Mouse (Mus musculus): ENCODE results near the gene Ifi27l2a.
A peak's percentile ranks its signal among the peaks of the same experiment; 100 is the strongest.

Ifi27l2a gene

GRCm38 (mm10) chr12:103425729-103426470 is 17.6 kb downstream of the Ifi27l2a start, which contains the start of gene Ddx24:
Ddx24 (minus strand) TSS chr12:103425830.
- peak; percentile 96 to 99 for DNase-seq

- DNase-seq = peak in 1 of 2 experiments; percentile 16
Observed at GRCm38 (mm10) chr12:103425016-103425728, 18.3 kb downstream of the Ifi27l2a start.

- peak; percentile 54 to 63 for DNase-seq
Observed at GRCm38 (mm10) chr12:103408144-103408543, 35.3 kb downstream of the Ifi27l2a start.

DNA sequence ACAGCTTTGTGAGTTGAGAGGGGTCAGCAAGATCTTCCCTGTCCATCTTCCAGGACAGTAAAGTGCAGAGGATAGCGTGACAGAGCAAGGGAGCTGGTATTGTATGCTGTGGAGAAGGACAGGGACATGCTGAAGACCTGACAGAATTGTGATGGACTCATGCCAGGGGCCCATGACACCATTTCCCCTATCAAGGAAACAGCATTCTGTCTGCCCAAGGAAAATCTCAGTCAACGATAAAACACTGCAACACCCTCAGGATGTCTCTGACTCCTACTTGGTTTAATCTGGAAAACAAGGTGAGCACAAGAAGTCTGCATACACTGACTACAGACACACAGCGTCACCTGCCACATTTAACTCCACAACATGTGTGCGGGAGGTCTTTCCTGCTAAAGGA is 35.8 kb downstream of the Ifi27l2a start, which contains the start of gene 9330161L09Rik:
TSS of gene 9330161L09Rik (minus strand) at position 101 of the 400 bp plus-strand sequence.
- DNase-seq = no peak

- no peak for DNase-seq
Observed at GRCm38 (mm10) chr12:103404131-103404530, 39.3 kb downstream of the Ifi27l2a start.

DNA sequence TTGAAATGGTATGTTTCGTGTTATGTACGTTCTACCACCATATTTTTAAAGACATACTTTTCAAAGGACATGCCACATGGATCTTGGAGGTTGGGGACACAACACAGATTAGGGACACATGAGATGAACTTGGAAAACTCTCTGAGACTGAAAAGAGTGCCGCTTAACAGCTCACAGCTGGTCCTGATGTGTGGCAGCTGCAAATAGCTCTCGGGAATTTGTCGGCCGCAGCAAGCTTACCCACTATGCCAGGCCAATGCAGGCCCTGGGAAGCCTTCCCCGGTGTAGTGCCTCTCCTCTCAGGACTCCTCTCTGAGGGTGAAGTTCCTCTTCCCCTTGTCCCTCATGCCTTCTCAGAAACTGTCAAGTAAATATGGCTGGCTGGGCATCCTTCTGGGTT is 46.7 kb downstream of the Ifi27l2a start:
- no peak for DNase-seq

DNA sequence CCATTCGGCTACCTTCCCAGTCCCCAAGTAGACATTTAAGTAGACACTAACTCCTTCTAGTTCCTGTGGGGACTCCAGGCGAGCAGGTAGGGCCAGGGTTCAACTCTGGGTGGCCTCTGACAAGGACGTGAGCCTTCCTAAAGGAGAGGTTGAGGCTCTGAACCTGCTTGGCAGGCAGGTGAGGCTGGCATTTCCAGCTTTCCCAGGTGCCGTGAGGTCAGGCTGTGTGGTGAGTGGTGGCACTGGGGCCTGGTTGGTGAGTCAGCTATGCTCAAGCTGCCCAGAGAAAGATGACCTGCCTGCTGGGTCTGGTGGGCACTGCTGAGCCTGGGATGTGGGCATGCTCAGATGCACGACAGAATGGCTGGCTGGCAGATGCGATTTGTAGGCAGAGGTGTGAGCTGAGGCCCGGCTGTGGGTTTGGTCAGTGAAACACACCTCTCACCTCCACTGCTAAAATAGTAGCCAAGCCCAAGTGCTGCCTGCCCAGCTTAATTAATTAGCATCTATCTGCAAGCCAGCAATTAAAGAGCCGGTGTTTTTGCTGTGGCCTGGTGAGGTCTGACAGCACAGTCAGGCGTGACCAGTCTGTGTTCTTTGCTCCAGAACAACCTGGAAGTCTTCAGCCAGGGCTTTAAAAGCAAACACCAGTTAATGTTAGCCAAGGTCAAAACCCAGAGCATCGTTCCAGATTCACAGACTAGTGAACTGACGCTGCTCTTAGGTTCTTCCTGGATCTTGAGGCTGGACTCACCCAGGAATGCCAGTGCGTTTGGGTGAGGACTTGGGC is 47.8 kb downstream of the Ifi27l2a start:
- no peak for DNase-seq

- no peak for DNase-seq
Observed at GRCm38 (mm10) chr12:103393528-103393927, 50.0 kb downstream of the Ifi27l2a start.

All from cerebellum, adult 18-20 months (tissue).